Mouse (Mus musculus) heart, postnatal 0 days (tissue): ENCODE results near the gene Arhgap32.

Experiments used
- CTCF ChIP-seq: IDR thresholded peaks from 2 replicates; pipeline ENCODE4 v1.5.1; 2016; ENCODE audit warnings: antibody characterized with exemption, control low read depth, low read depth
- EP300 ChIP-seq: IDR thresholded peaks from 2 replicates; pipeline ENCODE4 v1.6.1; 2016; ENCODE audit warnings: antibody characterized with exemption, low read depth

DNA sequence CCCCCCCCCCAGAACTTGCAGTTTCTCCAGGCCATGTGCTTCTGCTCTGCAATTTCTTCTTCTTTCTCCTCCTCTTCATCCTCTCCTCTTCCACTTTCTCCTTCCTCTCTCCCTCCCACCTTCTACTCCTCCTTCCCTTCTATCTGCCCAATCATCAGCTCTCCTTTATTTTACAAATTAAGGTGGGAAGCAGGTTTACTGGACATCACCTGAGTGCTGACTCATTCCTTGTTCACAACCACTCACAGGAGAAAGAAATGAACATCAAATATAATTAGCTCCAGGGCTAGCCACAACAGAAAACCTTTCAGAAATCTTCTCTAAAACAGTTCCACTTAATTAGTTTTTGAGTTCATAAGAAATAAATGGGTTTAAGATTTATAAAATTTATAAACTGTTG lies 20.3 kb downstream of the Arhgap32 start:
- TF ChIP-seq CTCF: no peak
- no peak for TF ChIP-seq EP300
